Mouse (Mus musculus) gonadal fat pad, adult 2 months (tissue): ENCODE results near the gene Tfap2e. TPM values are rescaled to one million over a fixed set of nuclear protein-coding genes. Genes with fewer than 3 reads are reported as not detected.
A peak's percentile ranks its signal among the peaks of the same experiment; 100 is the strongest.

Source experiments
- DNase-seq: peaks from one replicate; pipeline ENCODE4 v3.0.0-alpha.2; 2012; ENCODE audit warnings: low read depth
- polyA plus RNA-seq: library from polyadenylated mRNA; depleted of rRNA; stranded (reverse); fragments of >200 nt; gene quantifications from 2 replicates; pipeline ENCODE4 v1.2.3, GENCODE M21; 2012; rRNA removed

Gene Tfap2e
- polyA plus RNA-seq, 1 experiment: not detected

GRCm38 (mm10) chr4:126706630-126707438, 29.2 kb downstream of the Tfap2e start:
- DNase-seq: no peak

- no peak for DNase-seq
These were observed 39.1 kb downstream of the Tfap2e start for GRCm38 (mm10) chr4:126696908-126697307.

GRCm38 (mm10) chr4:126693021-126693420, 43.0 kb downstream of the Tfap2e start:
- DNase-seq: peak; percentile 94

GRCm38 (mm10) chr4:126689457-126689856, 46.6 kb downstream of the Tfap2e start:
- DNase-seq: no peak

- DNase-seq: no peak
These were observed 53.0 kb downstream of the Tfap2e start for GRCm38 (mm10) chr4:126683084-126683483.

- DNase-seq: no peak
These were observed 53.7 kb downstream of the Tfap2e start for GRCm38 (mm10) chr4:126682298-126682697.

- peak; percentile 61 for DNase-seq
These were observed 58.7 kb downstream of the Tfap2e start, which contains the start of gene Psmb2 for GRCm38 (mm10) chr4:126677054-126678003. TSS of gene Psmb2 (plus strand) at chr4:126677630.

GRCm38 (mm10) chr4:126667075-126667474, 69.0 kb downstream of the Tfap2e start:
- DNase-seq: no peak

Other genes starting within 250 kb of the Tfap2e start
- 1.5 and 1.6 TPM in 2 replicates for gene Ago4, start 202.8 kb downstream of the Tfap2e start, polyA plus RNA-seq
- 0.24 and 0.47 TPM in 2 replicates for gene Clspn, start 179.3 kb downstream of the Tfap2e start, polyA plus RNA-seq
- 20.4 and 21.3 TPM in 2 replicates for gene 5730409E04Rik, start 126.4 kb downstream of the Tfap2e start, polyA plus RNA-seq
- 211 and 258 TPM in 2 replicates for gene Psmb2, start 58.6 kb downstream of the Tfap2e start, polyA plus RNA-seq
- gene Ncdn, start 17.2 kb upstream of the Tfap2e start, polyA plus RNA-seq: 30.2 and 38.2 TPM in 2 replicates
- gene AU040320, start 17.3 kb upstream of the Tfap2e start, polyA plus RNA-seq: 39.6 and 55.8 TPM in 2 replicates
- gene Zmym4, start 231.9 kb upstream of the Tfap2e start, polyA plus RNA-seq: 7.3 and 8.5 TPM in 2 replicates